Mouse (Mus musculus) v-Abl transformed pro-B cells (cell line): ENCODE measurements around the gene BC048562.

Source experiments
- in situ Hi-C, 2 experiments: fragments of 400-800 bp; cut with MboI; formaldehyde crosslinking; loops; one replicate each; pipeline ENCODE4 v1.15.1; 2025; ENCODE audit not compliant: unreplicated experiment in 2 of 2

Gene BC048562

DNA sequence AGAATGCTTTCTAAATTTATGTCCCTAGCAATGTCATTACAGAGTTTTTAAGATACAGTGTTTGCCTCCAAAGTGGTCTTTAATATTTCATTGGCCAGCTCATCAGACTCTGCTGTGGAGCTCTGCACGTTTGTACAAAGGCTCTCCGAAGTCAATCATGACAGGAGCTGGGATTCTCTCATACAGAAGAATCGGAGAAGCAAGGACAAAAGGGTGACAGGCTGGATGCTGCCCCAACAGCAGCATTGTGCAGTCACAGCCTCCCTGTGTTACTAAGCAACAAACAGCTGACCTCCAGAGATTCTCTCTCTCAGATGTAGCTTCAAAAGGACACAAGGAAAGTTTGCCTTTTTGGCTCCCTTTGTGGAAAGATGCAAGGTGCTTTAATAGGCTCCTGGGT is at the start of gene BC048562:
BC048562 (plus strand) TSS at position 301 of the 400 bp plus-strand sequence.
- in situ Hi-C loops: no loop called here

GRCm38 (mm10) chr9:108386816-108387215 is 49.5 kb upstream of the BC048562 start:
- in situ Hi-C loops: loop anchor here in 1 of 2 experiments (10.0 kb wide), 1 partner anchor 158 kb away; no protein-coding TSS in a partner anchor

GRCm38 (mm10) chr9:108388601-108389000 is 47.7 kb upstream of the BC048562 start:
- in situ Hi-C loops: loop anchor here in 1 of 2 experiments (10.0 kb wide), 1 partner anchor 156 kb away; no protein-coding TSS in a partner anchor

GRCm38 (mm10) chr9:108389220-108389619 is 47.1 kb upstream of the BC048562 start:
- in situ Hi-C loops: loop anchor here in 1 of 2 experiments (10.0 kb wide), 1 partner anchor 156 kb away; no protein-coding TSS in a partner anchor

DNA sequence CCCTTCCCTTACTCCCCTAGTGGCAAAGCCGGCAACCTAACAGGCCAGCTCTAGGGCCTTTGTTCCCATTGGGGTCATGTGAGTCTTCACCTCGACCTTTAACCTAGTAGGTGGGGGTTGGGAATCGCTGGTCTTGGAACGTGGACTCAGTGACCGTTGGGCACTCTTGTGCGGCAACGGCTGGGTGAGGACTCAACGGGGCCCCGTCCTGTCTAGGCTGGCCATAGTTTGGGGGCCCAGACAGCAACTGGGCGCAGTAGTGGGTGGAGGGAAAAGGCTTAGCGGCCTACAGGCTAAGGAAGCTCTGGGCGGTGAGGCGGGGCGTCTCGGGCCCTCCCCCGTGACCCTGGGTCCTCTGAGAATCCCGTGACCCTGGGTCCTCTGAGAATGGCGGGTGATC is 43.6 kb upstream of the BC048562 start, which contains the start of gene 1700102P08Rik:
1700102P08Rik (plus strand) TSS at position 130 of the 400 bp plus-strand sequence.
- in situ Hi-C loops: no loop called here

DNA sequence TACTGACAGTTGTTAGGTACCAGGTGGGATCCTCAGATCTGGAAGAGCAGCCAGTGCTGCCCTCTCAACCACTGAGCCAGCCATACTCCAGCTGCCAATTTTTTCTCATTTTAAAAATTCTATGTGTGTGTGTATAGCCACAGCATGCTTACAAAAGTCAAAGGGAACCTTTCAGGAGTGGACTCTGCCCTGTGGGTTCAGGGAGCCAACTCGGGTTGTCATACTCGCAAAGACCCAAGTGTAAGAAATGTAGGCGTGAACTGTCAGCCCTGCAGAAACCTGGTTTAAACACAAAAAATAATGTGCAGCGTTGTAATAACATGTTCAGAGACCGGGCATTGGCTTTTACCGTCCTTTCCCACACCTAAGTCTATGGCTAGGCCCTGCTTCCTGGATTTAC is 42.1 kb upstream of the BC048562 start:
- in situ Hi-C loops: no loop called here

GRCm38 (mm10) chr9:108395427-108395826 is 40.9 kb upstream of the BC048562 start:
- in situ Hi-C loops: no loop called here

- in situ Hi-C loops: no loop called here
Observed at GRCm38 (mm10) chr9:108398324-108398723, 38.0 kb upstream of the BC048562 start.

DNA sequence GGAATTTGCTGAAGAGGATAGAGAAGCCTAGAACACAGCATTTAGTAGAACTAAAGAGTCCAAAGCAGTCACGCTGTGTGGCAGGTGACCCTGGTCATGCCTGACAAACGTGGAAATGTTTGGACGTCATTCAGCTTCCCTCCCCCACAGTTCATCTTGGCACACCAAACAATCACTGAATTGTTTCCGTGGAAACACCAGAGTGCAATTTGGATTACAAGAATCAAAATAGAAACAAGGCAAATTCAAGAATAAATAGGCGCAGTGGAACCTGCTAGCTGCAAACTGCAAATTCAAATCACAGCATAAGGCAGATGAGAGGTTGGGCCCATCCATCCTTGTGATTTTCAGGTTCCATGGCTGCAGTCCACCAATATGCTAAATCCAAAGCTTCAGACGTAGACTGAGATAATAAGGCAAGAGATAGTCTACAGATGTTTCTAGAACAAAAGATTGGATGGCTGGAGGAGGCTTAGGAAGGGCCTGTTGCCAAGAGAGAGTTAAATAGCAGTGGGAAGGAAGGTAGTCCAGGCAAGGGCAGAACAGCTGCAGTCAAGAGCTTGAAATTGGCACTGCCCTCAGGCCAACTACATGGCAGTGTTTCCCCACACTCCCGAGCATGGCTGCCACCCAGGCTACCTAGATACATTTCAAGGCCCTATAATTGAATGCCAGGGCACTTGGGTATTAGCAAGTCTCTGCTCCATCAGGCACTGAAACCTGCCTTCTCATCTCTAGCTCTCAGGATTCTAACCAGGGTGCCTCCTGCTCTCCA is 34.9 kb upstream of the BC048562 start:
- in situ Hi-C loops: no loop called here

DNA sequence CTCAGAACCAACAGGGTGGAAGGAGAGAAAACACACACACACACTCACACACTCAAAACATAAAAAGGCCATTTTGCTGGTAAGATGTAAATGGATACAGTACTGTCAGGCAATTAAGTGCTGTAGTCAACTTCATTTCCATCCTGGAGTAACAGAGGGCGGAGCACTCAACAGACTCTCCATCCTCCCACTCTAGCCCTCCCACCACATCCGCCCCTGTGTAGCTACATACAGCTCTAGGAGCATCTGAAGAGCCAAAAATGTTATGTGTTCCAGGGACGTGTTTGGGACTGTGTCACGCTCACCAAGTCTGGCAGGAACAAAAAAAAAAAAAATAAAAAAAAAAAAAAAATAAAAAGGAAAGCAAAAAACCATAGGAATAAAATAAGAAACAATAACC is 33.2 kb upstream of the BC048562 start:
- in situ Hi-C loops: no loop called here

GRCm38 (mm10) chr9:108404451-108404850 is 31.8 kb upstream of the BC048562 start:
- in situ Hi-C loops: no loop called here

DNA sequence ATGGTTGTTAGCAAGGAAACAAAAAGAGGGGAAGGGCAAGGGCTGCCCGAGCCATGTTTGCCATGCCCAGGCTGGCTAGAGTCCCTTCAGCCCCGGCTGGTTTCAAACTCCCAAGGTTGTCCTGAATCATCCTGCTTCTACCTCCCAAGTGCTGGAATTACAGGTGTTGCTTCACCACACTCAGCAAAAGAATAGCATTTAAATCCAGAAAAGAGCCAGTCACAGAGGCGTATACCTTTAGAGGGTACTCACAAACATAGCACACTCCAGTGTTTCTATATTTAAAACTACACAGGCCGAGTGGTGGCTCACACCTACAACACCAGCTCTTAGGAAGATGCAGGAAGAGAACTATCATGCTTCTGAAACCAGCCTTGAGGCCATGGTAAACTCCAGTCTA is 26.7 kb upstream of the BC048562 start:
- in situ Hi-C loops: no loop called here

DNA sequence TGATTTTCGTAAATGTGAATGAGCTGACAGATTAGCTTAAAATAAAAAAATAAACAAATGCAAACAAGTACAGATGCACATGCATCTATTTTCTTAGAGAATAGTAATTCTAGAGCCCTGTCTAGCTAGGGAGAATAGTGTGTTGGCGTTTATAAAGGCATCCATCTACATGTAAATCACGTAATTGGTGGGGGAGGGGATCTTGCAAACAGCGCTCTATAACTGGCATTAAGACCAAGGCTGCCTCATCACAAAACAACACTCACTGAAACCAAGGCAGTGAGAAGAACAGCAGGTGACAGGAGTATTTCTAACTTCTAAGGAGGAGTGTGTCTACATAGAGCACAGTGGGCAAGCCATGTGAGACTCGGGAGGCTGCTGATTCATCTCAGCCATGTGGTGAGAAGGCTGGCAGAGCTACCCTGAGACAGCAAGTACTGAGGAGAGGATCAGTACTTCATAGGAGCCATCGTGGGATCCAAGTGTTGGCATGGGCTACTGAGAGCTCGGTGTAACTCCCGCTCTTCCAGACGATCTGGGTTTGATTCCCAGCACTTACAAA is 24.8 kb upstream of the BC048562 start:
- in situ Hi-C loops: no loop called here

- in situ Hi-C loops: no loop called here
Observed at GRCm38 (mm10) chr9:108412221-108412620, 24.1 kb upstream of the BC048562 start.

DNA sequence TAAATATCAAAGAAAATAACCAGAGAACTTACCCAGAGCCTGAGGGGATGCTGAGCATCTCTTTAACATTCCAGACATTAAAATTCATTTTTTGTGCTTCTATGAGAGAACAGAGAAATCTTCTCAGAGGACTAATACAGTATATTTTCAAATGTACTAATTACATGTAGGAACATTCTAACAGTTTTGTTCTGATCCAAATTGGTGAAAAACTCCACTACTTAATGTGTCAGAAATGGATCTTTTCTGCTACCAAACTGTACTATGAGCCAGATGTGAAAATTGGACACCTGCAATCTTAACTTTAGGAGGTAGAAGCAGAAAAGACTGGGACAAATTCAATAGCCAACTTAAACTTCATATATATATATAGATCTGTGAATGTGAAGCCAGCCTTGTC is 7.9 kb upstream of the BC048562 start, which contains the start of gene Ccdc36:
Ccdc36 (minus strand) TSS at position 101 of the 400 bp plus-strand sequence.
- in situ Hi-C loops: no loop called here

- in situ Hi-C loops: no loop called here
Observed at GRCm38 (mm10) chr9:108431431-108432067, 4.7 kb upstream of the BC048562 start.

- in situ Hi-C loops: no loop called here
Observed at GRCm38 (mm10) chr9:108439176-108439575, 2.9 kb downstream of the BC048562 start.

GRCm38 (mm10) chr9:108440485-108440884 is 4.2 kb downstream of the BC048562 start:
- in situ Hi-C loops: no loop called here

- in situ Hi-C loops: no loop called here
Observed at GRCm38 (mm10) chr9:108441236-108441919, 5.1 kb downstream of the BC048562 start.

DNA sequence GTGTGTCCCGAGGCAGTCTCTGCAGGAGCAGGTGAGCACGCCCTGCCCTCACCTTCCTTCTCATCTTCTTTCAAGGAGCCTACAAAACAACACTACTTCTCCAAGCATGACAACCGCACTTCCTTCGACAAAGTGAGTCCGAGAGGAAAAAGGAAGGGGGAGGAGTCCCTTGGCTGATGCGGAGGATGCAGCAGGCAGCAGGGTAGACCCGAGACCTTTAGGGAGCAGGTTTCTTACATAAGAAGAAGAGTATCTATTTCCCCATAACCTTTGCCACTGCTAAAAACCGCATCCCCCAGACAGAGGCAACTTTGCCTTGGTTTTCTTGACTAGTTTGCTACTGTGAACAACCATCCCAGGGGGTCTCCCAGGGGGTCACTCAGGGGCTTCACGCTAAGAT is 8.8 kb downstream of the BC048562 start:
- in situ Hi-C loops: no loop called here

- in situ Hi-C loops: no loop called here
Observed at GRCm38 (mm10) chr9:108449860-108450259, 13.6 kb downstream of the BC048562 start.
